Mouse (Mus musculus) G1E (cell line): ENCODE data around the gene Mbl1. TPM values are rescaled to one million over a fixed set of nuclear protein-coding genes. Genes with fewer than 3 reads are reported as not detected.

ENCODE experiments used
- ATAC-seq: 2 replicates; pipeline ENCODE4 v1.8.0; 2016; ENCODE audit warnings: mild to moderate bottlenecking; ENCODE audit not compliant: insufficient number of reproducible peaks, poor library complexity, low FRiP score, severe bottlenecking; ENCODE audit errors: extremely low read depth
- DNase-seq: peaks from one replicate; pipeline ENCODE4 v3.0.0; 2012; ENCODE audit warnings: low spot score
- H3K27me3 ChIP-seq: 2 replicates; pipeline ENCODE4 v1.6.1; 2012; ENCODE audit warnings: mild to moderate bottlenecking, low read length, inconsistent platforms; ENCODE audit not compliant: insufficient read depth
- H3K36me3 ChIP-seq: replicated peaks from 2 replicates; pipeline ENCODE3; 2012; ENCODE audit warnings: mild to moderate bottlenecking, inconsistent platforms
- H3K4me1 ChIP-seq: 2 replicates; pipeline ENCODE4 v1.6.1; 2012; ENCODE audit warnings: low read depth, low read length, inconsistent platforms, mixed read lengths; ENCODE audit not compliant: insufficient read depth
- H3K4me3 ChIP-seq: 2 replicates; pipeline ENCODE4 v1.5.1; 2012; ENCODE audit warnings: low read depth, mild to moderate bottlenecking, inconsistent platforms, low read length, moderate library complexity, mixed read lengths
- H3K9me3 ChIP-seq: replicated peaks from 2 replicates; pipeline ENCODE4 v1.6.1; 2012; ENCODE audit warnings: inconsistent platforms
- CTCF ChIP-seq: IDR thresholded peaks from 2 replicates; pipeline ENCODE4 v1.5.1; 2012; ENCODE audit warnings: low read depth, low read length, inconsistent platforms, mixed read lengths
- GATA1 ChIP-seq: IDR thresholded peaks from 2 replicates; pipeline ENCODE4 v1.6.1; 2012; ENCODE audit warnings: borderline replicate concordance, low read length, inconsistent platforms, mixed read lengths
- GATA2 ChIP-seq: IDR thresholded peaks from 2 replicates; pipeline ENCODE4 v1.6.1; 2012; ENCODE audit warnings: low read depth, low read length, inconsistent platforms, borderline replicate concordance
- POLR2AphosphoS5 ChIP-seq: IDR thresholded peaks from 2 replicates; pipeline ENCODE4 v1.6.1; 2012; ENCODE audit warnings: low read depth, low read length, inconsistent platforms; ENCODE audit not compliant: insufficient replicate concordance
- TAL1 ChIP-seq: conservative IDR thresholded peaks from 2 replicates; pipeline ENCODE4 v1.6.1; 2012; ENCODE audit warnings: low read depth, low read length, inconsistent platforms, mixed read lengths
- polyA plus RNA-seq: library from polyadenylated mRNA; stranded (reverse); fragments of >175 nt; gene quantifications from 2 replicates; pipeline ENCODE4 v1.2.3, GENCODE M21; 2012
- total RNA-seq, 2 experiments: library from RNA; stranded (forward) in 1 of 2; stranded (reverse) in 1 of 2; fragments of 200-1000 nt in 1 of 2; fragments of >200 nt in 1 of 2; fragmentation: Nextera tagmentation in 1 of 2; gene quantifications; 2 replicates each; pipeline ENCODE4 v1.2.3; 2014 to 2017

Mbl1 gene
- total RNA-seq (2014; fragmentation: Nextera tagmentation) (not detected in 2 replicates), total RNA-seq (2017) (0.60 TPM in 1 of 2 replicates, not detected in the other), polyA plus RNA-seq (not detected in 2 replicates)

DNA sequence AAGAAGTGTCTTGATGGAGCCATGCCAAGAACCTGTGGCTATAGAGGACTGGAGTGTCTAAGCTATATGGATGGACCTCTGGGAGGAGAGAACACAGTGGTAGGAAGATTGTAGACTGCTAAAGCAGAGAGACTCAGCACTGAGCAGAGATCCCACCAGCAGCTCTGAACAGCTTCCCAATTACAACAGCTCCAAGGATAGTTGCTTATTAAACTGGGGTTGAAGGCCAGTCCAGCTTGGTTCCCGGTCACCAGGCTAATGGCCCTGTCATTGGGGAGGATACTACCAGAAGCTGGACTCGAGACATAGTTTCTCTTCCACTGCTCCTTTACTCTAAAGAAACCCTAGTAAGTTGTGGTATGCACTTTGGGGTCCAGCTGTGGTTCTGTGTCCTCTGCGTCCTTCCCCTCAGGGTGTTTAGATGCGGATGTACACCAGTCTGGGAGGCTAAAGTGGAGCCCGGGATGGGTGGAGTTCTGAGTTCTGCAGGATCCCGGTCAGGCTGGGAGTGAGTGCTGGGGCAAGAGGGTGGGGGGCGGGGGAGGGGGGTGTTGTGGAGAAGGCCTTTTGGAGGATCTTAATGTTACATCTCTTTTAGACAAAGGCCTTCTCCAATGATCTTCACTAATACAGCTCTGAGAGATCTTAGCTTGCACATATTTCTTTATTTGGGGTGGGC, at the start of gene Mbl1:
TSS of gene Mbl1 (plus strand) at position 239 of the 679 bp plus-strand sequence.
- H3K4me3 ChIP-seq: no peak within 1 kb of the TSS
- TF ChIP-seq POLR2AphosphoS5 (no peak), TAL1 (no peak), GATA2 (no peak), CTCF (no peak), GATA1 (no peak)
- no peaks in the 10 kb centered on the region for H3K9me3 ChIP-seq
- no peaks in the 10 kb centered on the region for H3K36me3 ChIP-seq
- DNase-seq: no peak
- no peaks in the 10 kb centered on the region for H3K27me3 ChIP-seq
- no peak for ATAC-seq
- H3K4me1 ChIP-seq: no peaks in the 10 kb centered on the region

DNA sequence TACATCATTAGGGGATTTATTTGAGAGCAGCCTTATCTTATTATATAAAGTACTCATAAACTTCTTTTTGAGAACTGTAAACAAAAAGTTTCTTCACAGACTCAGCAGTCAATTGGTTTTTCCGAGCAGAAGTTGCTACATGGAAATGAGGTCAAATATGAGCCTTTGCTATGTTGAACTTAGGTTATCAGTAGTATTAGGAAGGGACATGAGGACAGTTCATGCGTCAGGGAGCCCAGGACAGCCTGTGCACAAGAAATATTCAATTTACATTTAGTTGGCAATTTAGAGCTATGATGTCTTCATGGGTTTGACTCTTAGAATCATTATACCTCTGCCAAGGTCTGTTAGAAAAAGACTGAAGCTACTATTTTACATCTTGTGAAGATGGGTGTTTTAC, 49.0 kb upstream of the Mbl1 start:
- no peaks in the 10 kb centered on the region for H3K4me1 ChIP-seq
- DNase-seq: no peak
- H3K27me3 ChIP-seq: no peaks in the 10 kb centered on the region
- ATAC-seq: no peak
- no peak overlapping the region for H3K4me3 ChIP-seq
- no peaks in the 10 kb centered on the region for H3K9me3 ChIP-seq
- no peaks in the 10 kb centered on the region for H3K36me3 ChIP-seq
- TF ChIP-seq GATA1 (no peak), CTCF (no peak), TAL1 (no peak), POLR2AphosphoS5 (no peak)

DNA sequence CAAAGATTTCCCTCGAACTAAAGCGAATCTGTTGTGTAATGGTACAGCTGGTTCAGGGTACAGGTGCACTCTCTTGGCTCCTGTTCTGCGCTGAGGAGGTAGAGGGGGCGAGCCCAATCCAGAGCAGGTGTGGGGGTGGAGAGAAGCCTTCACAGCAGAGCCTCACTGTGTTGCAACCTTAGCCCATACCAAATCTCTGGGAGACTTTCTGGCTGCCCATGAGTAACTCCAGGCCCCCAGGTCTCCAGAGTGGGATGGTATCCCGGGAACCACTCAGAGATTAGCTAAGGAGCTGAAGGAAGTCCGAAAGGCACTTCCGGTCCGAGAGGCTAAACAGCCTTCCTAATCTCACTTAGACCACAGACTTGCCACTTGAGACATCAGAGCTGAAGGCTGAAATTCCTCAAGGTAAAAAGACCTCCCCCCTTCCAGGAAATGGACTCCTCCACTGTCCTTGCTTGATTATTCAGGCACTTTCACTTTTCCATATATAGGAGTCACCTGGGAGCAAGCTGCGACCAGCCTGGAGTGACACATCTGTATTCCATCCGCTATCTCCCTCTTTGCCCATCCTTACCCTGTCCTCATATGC, 46.3 kb upstream of the Mbl1 start, which contains the start of gene Mat1a:
TSS of gene Mat1a (plus strand) at position 183 of the 592 bp plus-strand sequence.
- Histone ChIP-seq H3K9me3 (no peaks in the 10 kb centered on the region), H3K36me3 (no peaks in the 10 kb centered on the region), H3K4me3 (no peak within 1 kb of the TSS), H3K27me3 (no peaks in the 10 kb centered on the region), H3K4me1 (no peaks in the 10 kb centered on the region)
- TF ChIP-seq TAL1 (no peak), POLR2AphosphoS5 (no peak), GATA2 (no peak), GATA1 (no peak), CTCF (no peak)
- DNase-seq (no peak), ATAC-seq (no peak)

DNA sequence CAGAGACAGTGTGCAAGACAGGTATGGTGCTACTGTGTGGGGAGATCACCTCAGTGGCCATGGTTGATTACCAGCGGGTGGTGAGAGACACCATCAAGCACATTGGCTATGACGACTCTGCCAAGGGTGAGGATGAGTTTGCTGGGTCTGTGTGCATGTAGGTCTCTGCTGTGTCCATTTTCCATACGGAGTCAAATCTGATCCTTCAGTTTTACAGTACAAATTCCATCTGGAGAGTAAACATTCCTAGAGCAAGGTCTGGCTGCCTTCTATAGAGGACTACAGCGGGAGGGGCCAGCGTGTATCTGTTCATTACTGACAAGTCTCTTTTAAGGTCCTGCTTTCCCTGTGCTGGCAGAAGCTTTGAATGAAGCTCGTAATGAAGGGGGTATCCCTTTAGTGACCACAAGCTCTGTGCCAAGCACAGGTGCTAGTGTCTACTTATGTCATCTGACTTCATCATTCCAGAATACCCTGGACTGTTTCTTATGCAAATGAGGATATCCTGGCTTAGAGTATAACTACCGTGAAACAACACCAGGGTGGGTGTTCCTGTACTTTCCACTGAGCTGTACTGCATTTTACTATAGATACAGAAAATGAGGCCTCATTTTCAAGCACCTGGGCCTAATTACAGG, 40.1 kb upstream of the Mbl1 start:
- Histone ChIP-seq H3K4me1 (no peaks in the 10 kb centered on the region), H3K27me3 (peaks cover 2% of the 10 kb centered on the region; the same call in 1 of the 2 replicates), H3K36me3 (no peaks in the 10 kb centered on the region), H3K9me3 (no peaks in the 10 kb centered on the region), H3K4me3 (no peak overlapping the region)
- ATAC-seq (no peak), DNase-seq (no peak)
- TF ChIP-seq CTCF (no peak), TAL1 (no peak), POLR2AphosphoS5 (no peak), GATA1 (no peak), GATA2 (no peak)

DNA sequence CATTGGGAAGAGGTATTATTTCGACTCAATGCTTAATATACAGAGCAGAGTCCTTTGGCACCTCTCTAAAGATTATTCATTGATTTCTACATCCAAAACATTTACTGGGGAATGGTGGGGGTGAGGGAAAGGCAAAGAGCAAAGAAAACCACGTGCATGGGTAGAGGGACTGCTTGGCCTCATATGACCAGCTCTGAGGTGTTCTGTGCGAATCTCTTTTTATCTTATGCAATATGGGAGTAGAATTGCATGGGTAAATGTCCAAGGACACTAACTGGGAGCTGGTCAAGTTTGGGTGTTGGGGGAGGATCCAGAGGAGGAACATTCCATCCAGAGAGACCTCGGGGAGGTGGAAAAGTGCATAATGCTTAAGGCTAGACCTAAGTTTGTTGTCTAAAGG, 38.3 kb upstream of the Mbl1 start:
- peaks cover 2% of the 10 kb centered on the region; the same call in 1 of the 2 replicates for H3K27me3 ChIP-seq
- H3K36me3 ChIP-seq: no peaks in the 10 kb centered on the region
- H3K9me3 ChIP-seq: no peaks in the 10 kb centered on the region
- no peaks in the 10 kb centered on the region for H3K4me1 ChIP-seq
- TF ChIP-seq TAL1 (no peak), GATA2 (no peak), POLR2AphosphoS5 (no peak), GATA1 (no peak), CTCF (no peak)
- no peak for DNase-seq
- no peak for ATAC-seq
- no peak overlapping the region for H3K4me3 ChIP-seq

DNA sequence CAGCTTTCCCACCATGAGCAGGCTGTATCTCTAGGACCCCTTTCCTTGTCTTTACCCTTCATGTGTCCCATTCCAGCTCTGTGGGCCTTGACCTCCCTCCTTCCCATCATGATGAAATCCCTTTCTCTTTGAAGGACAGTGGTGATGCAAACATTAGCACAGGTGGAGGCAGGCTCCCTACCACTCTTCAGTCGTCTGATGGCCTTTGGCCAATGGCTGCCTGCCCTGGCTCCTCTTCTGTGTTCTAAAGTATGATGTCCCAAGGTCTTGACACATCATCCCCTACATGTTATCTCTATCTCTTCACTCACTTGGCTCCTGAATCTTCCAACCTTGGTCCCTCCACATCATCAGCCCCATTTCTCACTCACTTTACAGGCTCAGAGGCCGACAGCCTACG, 35.0 kb upstream of the Mbl1 start:
- TF ChIP-seq GATA1 (no peak), POLR2AphosphoS5 (no peak), CTCF (no peak), TAL1 (no peak), GATA2 (no peak)
- H3K4me1 ChIP-seq: no peaks in the 10 kb centered on the region
- H3K9me3 ChIP-seq: no peaks in the 10 kb centered on the region
- H3K4me3 ChIP-seq: no peak overlapping the region
- H3K27me3 ChIP-seq: no peaks in the 10 kb centered on the region; the same call in 1 of the 2 replicates
- H3K36me3 ChIP-seq: no peaks in the 10 kb centered on the region
- no peak for DNase-seq
- no peak for ATAC-seq
